Mouse (Mus musculus) thymus, adult 2 months (tissue): ENCODE data around the gene Sos2. TPM values are rescaled to one million over a fixed set of nuclear protein-coding genes. Genes with fewer than 3 reads are reported as not detected.

Experiments used
- DNase-seq: peaks from one replicate; pipeline ENCODE4 v3.0.0; 2021
- H3K27ac ChIP-seq: fragments of 200-500 bp; 2 replicates; pipeline ENCODE4 v1.5.1; 2012; ENCODE audit warnings: low read length, control low read depth; ENCODE audit not compliant: control insufficient read depth, insufficient read depth
- H3K27me3 ChIP-seq: fragments of 200-500 bp; 2 replicates; pipeline ENCODE4 v1.6.1; 2012; ENCODE audit warnings: mild to moderate bottlenecking, low read length, moderate library complexity, mixed read lengths; ENCODE audit not compliant: control insufficient read depth, insufficient read depth
- H3K36me3 ChIP-seq: fragments of 200-500 bp; 2 replicates; pipeline ENCODE4 v1.6.1; 2012; ENCODE audit warnings: mild to moderate bottlenecking, low read length, moderate library complexity; ENCODE audit not compliant: control insufficient read depth, insufficient read depth
- H3K4me1 ChIP-seq: fragments of 200-500 bp; replicated peaks from 2 replicates; pipeline ENCODE4 v1.6.1; 2012; ENCODE audit warnings: low read length; ENCODE audit not compliant: control insufficient read depth, insufficient read depth
- H3K4me3 ChIP-seq: fragments of 200-500 bp; 2 replicates; pipeline ENCODE4 v1.5.1; 2012; ENCODE audit warnings: mild to moderate bottlenecking, low read length, control low read depth, moderate library complexity; ENCODE audit not compliant: control insufficient read depth, insufficient read depth
- CTCF ChIP-seq: fragments of 200-500 bp; IDR thresholded peaks from 2 replicates; pipeline ENCODE4 v1.5.1; 2012; ENCODE audit warnings: mild to moderate bottlenecking, control low read depth, low read length, moderate library complexity, borderline replicate concordance; ENCODE audit not compliant: control insufficient read depth, poor library complexity, insufficient read depth; ENCODE audit errors: extremely low read depth
- POLR2A ChIP-seq: fragments of 200-500 bp; IDR thresholded peaks from 2 replicates; pipeline ENCODE4 v1.6.1; 2012; ENCODE audit warnings: mild to moderate bottlenecking, low read length, control low read depth, moderate library complexity; ENCODE audit not compliant: control insufficient read depth, poor library complexity, insufficient read depth; ENCODE audit errors: extremely low read depth
- WGBS: fragments of 180-500 bp; shearing (Covaris S2); methylation state at CpG from one replicate; pipeline ENCODE4 v1.1.7; 2018; 5-methylcytosine and 5-hydroxymethylcytosine counted together
- polyA plus RNA-seq: library from polyadenylated mRNA; depleted of rRNA; stranded (reverse); fragments of >200 nt; gene quantifications from 2 replicates; pipeline ENCODE4 v1.2.3, GENCODE M21; 2012

The Sos2 gene
- polyA plus RNA-seq, 1 experiment, result 18.0 TPM

GRCm38 (mm10) chr12:69593130-69593529, 88.5 kb downstream of the Sos2 start:
- no peak overlapping the region for H3K27ac ChIP-seq
- no peaks in the 10 kb centered on the region for H3K4me1 ChIP-seq
- no peaks in the 10 kb centered on the region for H3K27me3 ChIP-seq
- WGBS, result 98% methylated on average over 5 of the region's 5 CpGs
- TF ChIP-seq POLR2A, result no peak
- TF ChIP-seq CTCF, result no peak
- no peaks in the 10 kb centered on the region for H3K36me3 ChIP-seq
- H3K4me3 ChIP-seq, result no peak overlapping the region
- no peak for DNase-seq

DNA sequence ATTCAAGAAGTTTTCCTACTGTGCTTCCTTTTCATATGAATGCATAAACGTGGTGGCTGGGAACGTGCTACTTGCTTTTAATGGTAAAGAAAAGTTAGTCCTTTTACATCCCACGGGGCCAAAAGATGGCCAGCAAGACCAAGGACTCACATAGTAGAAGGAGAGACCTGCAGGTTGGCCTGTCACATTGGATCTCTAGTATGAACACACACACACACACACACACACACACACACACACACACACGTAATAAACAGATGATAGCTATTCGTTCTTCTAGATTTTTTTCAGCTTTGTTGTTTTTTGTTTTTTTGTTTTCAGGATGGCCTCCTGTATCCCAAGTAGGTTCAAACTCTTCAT, 98.4 kb downstream of the Sos2 start:
- Histone ChIP-seq H3K36me3 (peaks cover 3% of the 10 kb centered on the region), H3K27me3 (no peaks in the 10 kb centered on the region), H3K4me3 (no peak overlapping the region), H3K27ac (peak overlapping the region; percentile 59; the same call in 1 of the 2 replicates), H3K4me1 (no peaks in the 10 kb centered on the region)
- DNase-seq, result no peak
- 52% methylated on average over 5 of the region's 5 CpGs for WGBS
- TF ChIP-seq POLR2A (no peak), CTCF (no peak)

GRCm38 (mm10) chr12:69582613-69583269, 98.9 kb downstream of the Sos2 start, which contains the start of gene Vcpkmt:
Vcpkmt (minus strand) TSS chr12:69583028.
- Histone ChIP-seq H3K27ac (peak within 1 kb of the TSS; percentile 59; the same call in 1 of the 2 replicates), H3K27me3 (no peaks in the 10 kb centered on the region), H3K36me3 (peaks cover 6% of the 10 kb centered on the region), H3K4me1 (no peaks in the 10 kb centered on the region), H3K4me3 (peak within 1 kb of the TSS; percentile 95)
- under 1% methylated on average over 56 of the region's 56 CpGs for WGBS
- TF ChIP-seq POLR2A (peak; percentile 90), CTCF (0 out of 2 replicates have a peak, but pooled peaks have one; percentile 63)
- DNase-seq, result peak; percentile 89

- peak overlapping the region; percentile 95 for H3K4me3 ChIP-seq
- H3K4me1 ChIP-seq, result no peaks in the 10 kb centered on the region
- DNase-seq, result no peak
- H3K36me3 ChIP-seq, result peaks cover 12% of the 10 kb centered on the region
- no peak overlapping the region for H3K27ac ChIP-seq
- H3K27me3 ChIP-seq, result no peaks in the 10 kb centered on the region
- 13% methylated on average over 9 of the region's 9 CpGs for WGBS
- no peak for TF ChIP-seq CTCF
- TF ChIP-seq POLR2A, result no peak
Observed at GRCm38 (mm10) chr12:69582216-69582612, 99.4 kb downstream of the Sos2 start.

DNA sequence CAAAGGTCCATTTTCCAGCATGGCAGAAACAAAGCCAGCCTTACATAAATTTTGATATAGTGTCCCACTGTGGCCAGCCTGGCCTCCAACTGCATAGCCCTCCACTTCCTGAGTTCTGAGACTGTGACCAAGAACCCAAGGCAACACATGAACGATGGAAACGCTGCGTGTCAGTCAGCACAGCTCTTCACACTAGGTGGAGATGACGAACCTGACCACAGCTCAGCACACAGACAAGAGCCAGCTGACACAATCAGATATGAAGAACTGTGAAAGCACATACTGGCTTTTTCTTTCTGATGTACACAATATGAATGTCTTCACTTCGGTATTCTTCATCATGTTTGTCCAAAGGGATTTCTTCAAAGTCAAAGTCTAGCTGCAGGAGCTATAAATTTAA, 102.0 kb downstream of the Sos2 start:
- H3K36me3 ChIP-seq, result peaks cover 13% of the 10 kb centered on the region

GRCm38 (mm10) chr12:69576120-69576627, 105.5 kb downstream of the Sos2 start:
- WGBS, result 96% methylated on average over 9 of the region's 9 CpGs
- no peaks in the 10 kb centered on the region for H3K27me3 ChIP-seq
- peaks cover 13% of the 10 kb centered on the region for H3K36me3 ChIP-seq
- TF ChIP-seq CTCF (no peak), POLR2A (no peak)
- H3K27ac ChIP-seq, result no peak overlapping the region
- no peak overlapping the region for H3K4me3 ChIP-seq
- DNase-seq, result no peak
- no peaks in the 10 kb centered on the region; the same call in 1 of the 2 replicates for H3K4me1 ChIP-seq

More for the DNA sequence above, 102.0 kb downstream of the Sos2 start:
- WGBS, result 50% methylated on average over 5 of the region's 5 CpGs
- no peak for TF ChIP-seq CTCF
- TF ChIP-seq POLR2A, result no peak
- DNase-seq, result no peak
- Histone ChIP-seq H3K4me3 (no peak overlapping the region), H3K27ac (no peak overlapping the region), H3K27me3 (no peaks in the 10 kb centered on the region), H3K4me1 (no peaks in the 10 kb centered on the region; the same call in 1 of the 2 replicates)
